Mouse (Mus musculus): ENCODE data around the gene Zfp459.
"Not testable (repeated sequence)": the region's sequence is repeated elsewhere in the genome, so short reads cannot be mapped to it uniquely, and the experiment has no call there.

Zfp459 gene

GRCm38 (mm10) chr13:67421207-67421857 lies at the start of gene Zfp459:
Zfp459 (minus strand) TSS chr13:67421418.
- peak; percentile 38 for DNase-seq (ENCODE audit: low spot score)

- DNase-seq (ENCODE audit: low spot score), result no peak
Observed at GRCm38 (mm10) chr13:67469274-67469673, 48.1 kb upstream of the Zfp459 start.

GRCm38 (mm10) chr13:67463506-67464185 lies 42.4 kb upstream of the Zfp459 start:
- DNase-seq (ENCODE audit: low spot score), result not testable (repeated sequence)

- no peak for DNase-seq (ENCODE audit: low spot score)
Observed at GRCm38 (mm10) chr13:67452021-67452309, 30.7 kb upstream of the Zfp459 start.

GRCm38 (mm10) chr13:67451172-67452020 lies 30.2 kb upstream of the Zfp459 start, which contains the start of gene Zfp874a:
Zfp874a (minus strand) TSS chr13:67451624.
- DNase-seq (ENCODE audit: low spot score), result peak; percentile 88

GRCm38 (mm10) chr13:67437095-67437494 lies 15.9 kb upstream of the Zfp459 start:
- DNase-seq (ENCODE audit: low spot score), result not testable (repeated sequence)

- DNase-seq (ENCODE audit: low spot score), result no peak
Observed at GRCm38 (mm10) chr13:67428116-67428515, 6.9 kb upstream of the Zfp459 start.

- DNase-seq (ENCODE audit: low spot score), result not testable (repeated sequence)
Observed at GRCm38 (mm10) chr13:67425699-67426098, 4.5 kb upstream of the Zfp459 start.

- DNase-seq (ENCODE audit: low spot score), result not testable (repeated sequence)
Observed at GRCm38 (mm10) chr13:67422532-67422931, 1.3 kb upstream of the Zfp459 start.

GRCm38 (mm10) chr13:67420558-67421206 lies 536 bp downstream of the Zfp459 start:
- no peak for DNase-seq (ENCODE audit: low spot score)

- no peak for DNase-seq (ENCODE audit: low spot score)
Observed at GRCm38 (mm10) chr13:67416811-67417210, 4.4 kb downstream of the Zfp459 start.

GRCm38 (mm10) chr13:67415759-67416158 lies 5.5 kb downstream of the Zfp459 start:
- no peak for DNase-seq (ENCODE audit: low spot score)

- DNase-seq (ENCODE audit: low spot score), result not testable (repeated sequence)
Observed at GRCm38 (mm10) chr13:67413634-67414033, 7.6 kb downstream of the Zfp459 start.

- peak; percentile 83 for DNase-seq (ENCODE audit: low spot score)
Observed at GRCm38 (mm10) chr13:67399183-67399903, 21.9 kb downstream of the Zfp459 start, which contains the start of gene Zfp429. Zfp429 (minus strand) TSS chr13:67399819.

GRCm38 (mm10) chr13:67376255-67376654 lies 45.0 kb downstream of the Zfp459 start:
- not testable (repeated sequence) for DNase-seq (ENCODE audit: low spot score)

GRCm38 (mm10) chr13:67375050-67375911 lies 45.9 kb downstream of the Zfp459 start, which contains the start of the genes Gm28041 and Zfp456:
Gm28041 (minus strand) TSS chr13:67375733.
Zfp456 (minus strand) TSS chr13:67375810.
- peak; percentile 87 for DNase-seq (ENCODE audit: low spot score)

GRCm38 (mm10) chr13:67360131-67360744 lies 61.0 kb downstream of the Zfp459 start, which contains the start of the genes Gm28044 and Zfp953:
Gm28044 (minus strand) TSS chr13:67360536.
Zfp953 (minus strand) TSS chr13:67360605.
- peak; percentile 87 for DNase-seq (ENCODE audit: low spot score)

Data from T-cell, adult 2 months (primary cell).